In genomic region chr5:48662504-48662903, GRCm38 (mm10) we compare ENCODE assay signal across 18 mouse cellular contexts.
"Had no signal": no experiment of that assay in that cellular context is flagged by ENCODE, and none has a peak within 500 bp of the region (broad histone marks: within the 10 kb centered on the region; RNA-seq: fewer than 3 reads in every experiment).

No protein-coding gene starts in this region.

- H3K4me2 ChIP-seq: liver, embryonic 11.5 days; liver, embryonic 13.5 days; liver, embryonic 15.5 days; lung, embryonic 15.5 days; midbrain, embryonic 12.5 days; neural tube, embryonic 12.5 days had no signal

- H3K27ac ChIP-seq: liver, embryonic 13.5 days; liver, embryonic 15.5 days; lung, embryonic 15.5 days; macrophage; midbrain, embryonic 12.5 days; neural tube, embryonic 12.5 days had no signal

- H3K27me3 ChIP-seq: liver, embryonic 13.5 days; liver, embryonic 15.5 days; lung, embryonic 15.5 days; midbrain, embryonic 12.5 days; neural tube, embryonic 12.5 days had no signal

- H3K9me3 ChIP-seq: liver, embryonic 13.5 days; liver, embryonic 15.5 days; lung, embryonic 15.5 days; midbrain, embryonic 12.5 days; neural tube, embryonic 12.5 days had no signal

- H3K9ac ChIP-seq: liver, embryonic 13.5 days; liver, embryonic 15.5 days; liver, postnatal 0 days; lung, embryonic 15.5 days; midbrain, embryonic 12.5 days; neural tube, embryonic 12.5 days had no signal

- H3K4me3 ChIP-seq: liver, embryonic 13.5 days; liver, embryonic 15.5 days; lung, embryonic 15.5 days; midbrain, embryonic 12.5 days; neural tube, embryonic 12.5 days had no signal

- H3K4me1 ChIP-seq: liver, embryonic 13.5 days; liver, embryonic 15.5 days; lung, embryonic 15.5 days; midbrain, embryonic 12.5 days; neural tube, embryonic 12.5 days had no signal

- H3K36me3 ChIP-seq: liver, embryonic 13.5 days; liver, embryonic 15.5 days; lung, embryonic 15.5 days; midbrain, embryonic 12.5 days; neural tube, embryonic 12.5 days had no signal

- DNase-seq: liver, embryonic 13.5 days; liver, postnatal 0 days; lung, adult 2 months; lung, postnatal 14 days; lung, postnatal 36 days; right cerebral cortex, postnatal 25 days; right cerebral cortex, postnatal 4 days; spleen, adult 18-20 months; thymus, adult 18-20 months; thymus, postnatal 14 days; thymus, postnatal 36 days had no signal

- ATAC-seq: liver, postnatal 0 days; lung, postnatal 0 days had no signal
